Mouse (Mus musculus): ENCODE data around the gene Olfr1095. TPM values are rescaled to one million over a fixed set of nuclear protein-coding genes. Genes with fewer than 3 reads are reported as not detected.

The Olfr1095 gene
- not detected in 2 replicates for polyA plus RNA-seq (2015; fragmentation: Nextera tagmentation; extraction: Ambion mirVana)

GRCm38 (mm10) chr2:86851596-86851995 is at the start of gene Olfr1095:
TSS of gene Olfr1095 (minus strand) at chr2:86851696.

GRCm38 (mm10) chr2:86892116-86892515 is 40.6 kb upstream of the Olfr1095 start, which contains the start of gene Olfr1097:
TSS of gene Olfr1097 (minus strand) at chr2:86892216.

GRCm38 (mm10) chr2:86874702-86875101 is 23.2 kb upstream of the Olfr1095 start, which contains the start of gene Gm13723:
TSS of gene Gm13723 (minus strand) at chr2:86874802.

GRCm38 (mm10) chr2:86824363-86824762 is 27.1 kb downstream of the Olfr1095 start, which contains the start of gene Olfr1094:
TSS of gene Olfr1094 (plus strand) at chr2:86824663.

GRCm38 (mm10) chr2:86809918-86810317 is 41.6 kb downstream of the Olfr1095 start, which contains the start of gene Olfr141:
TSS of gene Olfr141 (minus strand) at chr2:86810018.

Other genes starting within 250 kb of the Olfr1095 start
- gene Olfr1084, start 212.0 kb downstream of the Olfr1095 start, polyA plus RNA-seq (2015; fragmentation: Nextera tagmentation; extraction: Ambion mirVana) = not detected in 2 replicates
- gene Olfr1085, start 189.7 kb downstream of the Olfr1095 start, polyA plus RNA-seq (2015; fragmentation: Nextera tagmentation; extraction: Ambion mirVana) = not detected in 2 replicates
- not detected in 2 replicates for gene Olfr1086, start 171.6 kb downstream of the Olfr1095 start, polyA plus RNA-seq (2015; fragmentation: Nextera tagmentation; extraction: Ambion mirVana)
- gene Olfr1087, start 153.3 kb downstream of the Olfr1095 start, polyA plus RNA-seq (2015; fragmentation: Nextera tagmentation; extraction: Ambion mirVana) = not detected in 2 replicates
- gene Olfr1089, start 118.0 kb downstream of the Olfr1095 start, polyA plus RNA-seq (2015; fragmentation: Nextera tagmentation; extraction: Ambion mirVana) = not detected in 2 replicates
- not detected in 2 replicates for gene Olfr1090, start 92.7 kb downstream of the Olfr1095 start, polyA plus RNA-seq (2015; fragmentation: Nextera tagmentation; extraction: Ambion mirVana)
- gene Olfr1093, start 69.2 kb downstream of the Olfr1095 start, polyA plus RNA-seq (2015; fragmentation: Nextera tagmentation; extraction: Ambion mirVana) = not detected in 2 replicates
- gene Olfr141, start 41.7 kb downstream of the Olfr1095 start, polyA plus RNA-seq (2015; fragmentation: Nextera tagmentation; extraction: Ambion mirVana) = not detected in 2 replicates
- not detected in 2 replicates for gene Olfr1094, start 27.0 kb downstream of the Olfr1095 start, polyA plus RNA-seq (2015; fragmentation: Nextera tagmentation; extraction: Ambion mirVana)
- gene Gm13723, start 23.1 kb upstream of the Olfr1095 start, polyA plus RNA-seq (2015; fragmentation: Nextera tagmentation; extraction: Ambion mirVana) = not detected in 2 replicates
- not detected in 2 replicates for gene Olfr1097, start 40.5 kb upstream of the Olfr1095 start, polyA plus RNA-seq (2015; fragmentation: Nextera tagmentation; extraction: Ambion mirVana)
- not detected in 2 replicates for gene Olfr1098, start 72.8 kb upstream of the Olfr1095 start, polyA plus RNA-seq (2015; fragmentation: Nextera tagmentation; extraction: Ambion mirVana)
- not detected in 2 replicates for gene Olfr1099, start 109.0 kb upstream of the Olfr1095 start, polyA plus RNA-seq (2015; fragmentation: Nextera tagmentation; extraction: Ambion mirVana)
- gene Olfr1100, start 128.3 kb upstream of the Olfr1095 start, polyA plus RNA-seq (2015; fragmentation: Nextera tagmentation; extraction: Ambion mirVana) = not detected in 2 replicates
- gene Olfr1101, start 139.5 kb upstream of the Olfr1095 start, polyA plus RNA-seq (2015; fragmentation: Nextera tagmentation; extraction: Ambion mirVana) = not detected in 2 replicates
- not detected in 2 replicates for gene Olfr1102, start 146.7 kb upstream of the Olfr1095 start, polyA plus RNA-seq (2015; fragmentation: Nextera tagmentation; extraction: Ambion mirVana)
- gene Olfr1104, start 175.4 kb upstream of the Olfr1095 start, polyA plus RNA-seq (2015; fragmentation: Nextera tagmentation; extraction: Ambion mirVana) = not detected in 2 replicates
- gene Olfr1105, start 184.8 kb upstream of the Olfr1095 start, polyA plus RNA-seq (2015; fragmentation: Nextera tagmentation; extraction: Ambion mirVana) = not detected in 2 replicates
- not detected in 2 replicates for gene Olfr1106, start 200.6 kb upstream of the Olfr1095 start, polyA plus RNA-seq (2015; fragmentation: Nextera tagmentation; extraction: Ambion mirVana)
- not detected in 2 replicates for gene Olfr1107, start 224.1 kb upstream of the Olfr1095 start, polyA plus RNA-seq (2015; fragmentation: Nextera tagmentation; extraction: Ambion mirVana)
- not detected in 2 replicates for gene Olfr1109, start 244.3 kb upstream of the Olfr1095 start, polyA plus RNA-seq (2015; fragmentation: Nextera tagmentation; extraction: Ambion mirVana)

Measured in adrenal gland, postnatal 0 days (tissue).